Mouse (Mus musculus): ENCODE measurements around the gene Tlk1. TPM values are rescaled to one million over a fixed set of nuclear protein-coding genes. Genes with fewer than 3 reads are reported as not detected.

The Tlk1 gene
- polyA plus RNA-seq (2015; fragmentation: Nextera tagmentation; extraction: Ambion mirVana), result 20.2 and 22.6 TPM in 2 replicates

GRCm38 (mm10) chr2:70825371-70826051, at the start of gene Tlk1:
Gene Tlk1, minus strand, starts transcription at chr2:70825728.
- under 1% methylated on average over 80 of the region's 118 CpGs for WGBS
- Histone ChIP-seq H3K27ac (ENCODE audit: low read length) (peak within 1 kb of the TSS; percentile 100), H3K36me3 (ENCODE audit: control insufficient read depth, insufficient read depth, low read length) (no peaks in the 10 kb centered on the region), H3K9me3 (ENCODE audit: control insufficient read depth, low read length) (no peaks in the 10 kb centered on the region), H3K9ac (ENCODE audit: low read depth, low read length) (peak within 1 kb of the TSS; percentile 98), H3K4me1 (ENCODE audit: control insufficient read depth, insufficient read depth, low read length) (peaks cover 8% of the 10 kb centered on the region; the same call in 1 of the 2 replicates), H3K27me3 (replicated peaks; ENCODE audit: control insufficient read depth, insufficient read depth, low read length) (no peaks in the 10 kb centered on the region), H3K4me2 (ENCODE audit: low read depth, low read length) (peak within 1 kb of the TSS; percentile 54), H3K4me3 (ENCODE audit: low read length) (peak within 1 kb of the TSS; percentile 88)
- ATAC-seq, result peak; percentile 91

GRCm38 (mm10) chr2:70875129-70875528, 49.6 kb upstream of the Tlk1 start:
- H3K9me3 ChIP-seq (ENCODE audit: control insufficient read depth, low read length), result no peaks in the 10 kb centered on the region
- H3K4me3 ChIP-seq (ENCODE audit: low read length), result no peak overlapping the region
- ATAC-seq, result no peak
- no peak overlapping the region for H3K4me2 ChIP-seq (ENCODE audit: low read depth, low read length)
- WGBS, result 78% methylated on average over 4 of the region's 4 CpGs
- no peaks in the 10 kb centered on the region for H3K36me3 ChIP-seq (ENCODE audit: control insufficient read depth, insufficient read depth, low read length)
- no peak overlapping the region for H3K27ac ChIP-seq (ENCODE audit: low read length)
- no peaks in the 10 kb centered on the region for H3K4me1 ChIP-seq (ENCODE audit: control insufficient read depth, insufficient read depth, low read length)
- H3K27me3 ChIP-seq (replicated peaks; ENCODE audit: control insufficient read depth, insufficient read depth, low read length), result no peaks in the 10 kb centered on the region
- H3K9ac ChIP-seq (ENCODE audit: low read depth, low read length), result no peak overlapping the region

GRCm38 (mm10) chr2:70873168-70873567, 47.6 kb upstream of the Tlk1 start:
- WGBS, result 81% methylated on average over 5 of the region's 5 CpGs
- no peaks in the 10 kb centered on the region for H3K36me3 ChIP-seq (ENCODE audit: control insufficient read depth, insufficient read depth, low read length)
- H3K4me1 ChIP-seq (ENCODE audit: control insufficient read depth, insufficient read depth, low read length), result no peaks in the 10 kb centered on the region
- no peaks in the 10 kb centered on the region for H3K9me3 ChIP-seq (ENCODE audit: control insufficient read depth, low read length)
- H3K9ac ChIP-seq (ENCODE audit: low read depth, low read length), result no peak overlapping the region
- no peak overlapping the region for H3K4me3 ChIP-seq (ENCODE audit: low read length)
- no peaks in the 10 kb centered on the region for H3K27me3 ChIP-seq (replicated peaks; ENCODE audit: control insufficient read depth, insufficient read depth, low read length)
- no peak overlapping the region for H3K27ac ChIP-seq (ENCODE audit: low read length)
- no peak for ATAC-seq
- H3K4me2 ChIP-seq (ENCODE audit: low read depth, low read length), result no peak overlapping the region

- Histone ChIP-seq H3K27me3 (replicated peaks; ENCODE audit: control insufficient read depth, insufficient read depth, low read length) (no peaks in the 10 kb centered on the region), H3K27ac (ENCODE audit: low read length) (no peak overlapping the region), H3K4me1 (ENCODE audit: control insufficient read depth, insufficient read depth, low read length) (no peaks in the 10 kb centered on the region), H3K9me3 (ENCODE audit: control insufficient read depth, low read length) (no peaks in the 10 kb centered on the region), H3K4me3 (ENCODE audit: low read length) (no peak overlapping the region), H3K36me3 (ENCODE audit: control insufficient read depth, insufficient read depth, low read length) (no peaks in the 10 kb centered on the region), H3K4me2 (ENCODE audit: low read depth, low read length) (no peak overlapping the region), H3K9ac (ENCODE audit: low read depth, low read length) (no peak overlapping the region)
- WGBS, result 63% methylated on average over 8 of the region's 8 CpGs
- ATAC-seq, result no peak
Measured at GRCm38 (mm10) chr2:70871466-70872022, 46.0 kb upstream of the Tlk1 start.

- Histone ChIP-seq H3K4me3 (ENCODE audit: low read length) (no peak overlapping the region), H3K9me3 (ENCODE audit: control insufficient read depth, low read length) (no peaks in the 10 kb centered on the region), H3K27ac (ENCODE audit: low read length) (no peak overlapping the region), H3K27me3 (replicated peaks; ENCODE audit: control insufficient read depth, insufficient read depth, low read length) (no peaks in the 10 kb centered on the region), H3K4me2 (ENCODE audit: low read depth, low read length) (no peak overlapping the region), H3K9ac (ENCODE audit: low read depth, low read length) (no peak overlapping the region), H3K4me1 (ENCODE audit: control insufficient read depth, insufficient read depth, low read length) (no peaks in the 10 kb centered on the region), H3K36me3 (ENCODE audit: control insufficient read depth, insufficient read depth, low read length) (no peaks in the 10 kb centered on the region)
- WGBS, result 42% methylated on average over 6 of the region's 6 CpGs
- no peak for ATAC-seq
Measured at GRCm38 (mm10) chr2:70870819-70871218, 45.3 kb upstream of the Tlk1 start.

GRCm38 (mm10) chr2:70869116-70869515, 43.6 kb upstream of the Tlk1 start:
- Histone ChIP-seq H3K9me3 (ENCODE audit: control insufficient read depth, low read length) (no peaks in the 10 kb centered on the region), H3K4me2 (ENCODE audit: low read depth, low read length) (no peak overlapping the region), H3K4me1 (ENCODE audit: control insufficient read depth, insufficient read depth, low read length) (no peaks in the 10 kb centered on the region), H3K9ac (ENCODE audit: low read depth, low read length) (no peak overlapping the region), H3K4me3 (ENCODE audit: low read length) (no peak overlapping the region), H3K27me3 (replicated peaks; ENCODE audit: control insufficient read depth, insufficient read depth, low read length) (no peaks in the 10 kb centered on the region), H3K27ac (ENCODE audit: low read length) (no peak overlapping the region), H3K36me3 (ENCODE audit: control insufficient read depth, insufficient read depth, low read length) (no peaks in the 10 kb centered on the region)
- WGBS, result 83% methylated on average over 3 of the region's 3 CpGs
- no peak for ATAC-seq

GRCm38 (mm10) chr2:70867231-70867630, 41.7 kb upstream of the Tlk1 start:
- Histone ChIP-seq H3K9ac (ENCODE audit: low read depth, low read length) (no peak overlapping the region), H3K27ac (ENCODE audit: low read length) (no peak overlapping the region), H3K4me2 (ENCODE audit: low read depth, low read length) (no peak overlapping the region), H3K4me1 (ENCODE audit: control insufficient read depth, insufficient read depth, low read length) (no peaks in the 10 kb centered on the region), H3K36me3 (ENCODE audit: control insufficient read depth, insufficient read depth, low read length) (no peaks in the 10 kb centered on the region), H3K27me3 (replicated peaks; ENCODE audit: control insufficient read depth, insufficient read depth, low read length) (no peaks in the 10 kb centered on the region), H3K9me3 (ENCODE audit: control insufficient read depth, low read length) (no peaks in the 10 kb centered on the region), H3K4me3 (ENCODE audit: low read length) (no peak overlapping the region)
- no peak for ATAC-seq
- 84% methylated on average over 3 of the region's 3 CpGs for WGBS

- no peaks in the 10 kb centered on the region for H3K27me3 ChIP-seq (replicated peaks; ENCODE audit: control insufficient read depth, insufficient read depth, low read length)
- no peak overlapping the region for H3K4me3 ChIP-seq (ENCODE audit: low read length)
- 86% methylated on average over 5 of the region's 5 CpGs for WGBS
- H3K4me2 ChIP-seq (ENCODE audit: low read depth, low read length), result no peak overlapping the region
- no peak overlapping the region for H3K9ac ChIP-seq (ENCODE audit: low read depth, low read length)
- H3K36me3 ChIP-seq (ENCODE audit: control insufficient read depth, insufficient read depth, low read length), result no peaks in the 10 kb centered on the region
- H3K27ac ChIP-seq (ENCODE audit: low read length), result no peak overlapping the region
- peaks cover 2% of the 10 kb centered on the region; the same call in 1 of the 2 replicates for H3K9me3 ChIP-seq (ENCODE audit: control insufficient read depth, low read length)
- no peak for ATAC-seq
- H3K4me1 ChIP-seq (ENCODE audit: control insufficient read depth, insufficient read depth, low read length), result no peaks in the 10 kb centered on the region
Measured at GRCm38 (mm10) chr2:70862881-70863280, 37.4 kb upstream of the Tlk1 start.

GRCm38 (mm10) chr2:70859740-70860139, 34.2 kb upstream of the Tlk1 start:
- no peak overlapping the region for H3K4me3 ChIP-seq (ENCODE audit: low read length)
- WGBS, result 97% methylated on average over 4 of the region's 4 CpGs
- no peaks in the 10 kb centered on the region for H3K27me3 ChIP-seq (replicated peaks; ENCODE audit: control insufficient read depth, insufficient read depth, low read length)
- H3K4me1 ChIP-seq (ENCODE audit: control insufficient read depth, insufficient read depth, low read length), result no peaks in the 10 kb centered on the region
- no peak overlapping the region for H3K27ac ChIP-seq (ENCODE audit: low read length)
- no peak overlapping the region for H3K4me2 ChIP-seq (ENCODE audit: low read depth, low read length)
- H3K9ac ChIP-seq (ENCODE audit: low read depth, low read length), result no peak overlapping the region
- no peak for ATAC-seq
- H3K9me3 ChIP-seq (ENCODE audit: control insufficient read depth, low read length), result peaks cover 2% of the 10 kb centered on the region; the same call in 1 of the 2 replicates
- H3K36me3 ChIP-seq (ENCODE audit: control insufficient read depth, insufficient read depth, low read length), result no peaks in the 10 kb centered on the region
